Mouse (Mus musculus): Measurements from ENCODE around the gene Tas2r138. TPM values are rescaled to one million over a fixed set of nuclear protein-coding genes. Genes with fewer than 3 reads are reported as not detected.

The Tas2r138 gene
- not detected in 2 replicates for polyA plus RNA-seq (2016; fragmentation: Nextera tagmentation; extraction: Ambion mirVana)

GRCm38 (mm10) chr6:40613260-40613852, at the start of gene Tas2r138:
Tas2r138 (minus strand) TSS chr6:40613310.
- Histone ChIP-seq H3K4me2 (no peak within 1 kb of the TSS), H3K36me3 (no peaks in the 10 kb centered on the region), H3K27ac (no peak within 1 kb of the TSS), H3K9me3 (replicated peaks) (no peaks in the 10 kb centered on the region), H3K27me3 (replicated peaks) (no peaks in the 10 kb centered on the region), H3K4me3 (no peak within 1 kb of the TSS), H3K4me1 (no peaks in the 10 kb centered on the region), H3K9ac (no peak within 1 kb of the TSS)
- WGBS (ENCODE audit: insufficient replicate concordance): 68% methylated on average over 4 of the region's 4 CpGs
- no peak for ATAC-seq

DNA sequence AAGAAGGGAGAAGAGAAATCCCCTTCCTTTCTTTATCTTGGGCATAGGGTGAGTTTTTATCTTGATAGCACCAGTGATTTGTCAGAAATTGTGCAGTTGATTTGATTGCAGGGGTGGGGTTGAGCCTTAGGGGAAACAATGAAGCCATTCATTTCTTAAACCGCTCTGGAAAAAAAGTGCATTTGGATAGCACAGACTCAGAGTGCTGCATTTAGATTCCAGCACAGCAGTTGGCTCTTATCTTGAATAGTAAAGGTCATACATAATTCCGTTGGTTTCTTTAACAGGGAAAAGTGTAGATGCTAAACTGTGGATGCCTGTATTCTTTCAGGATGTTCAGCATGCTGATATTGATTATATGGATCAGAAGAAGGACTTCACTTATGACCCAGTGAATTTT, 47.8 kb upstream of the Tas2r138 start:
- Histone ChIP-seq H3K4me3 (no peak overlapping the region), H3K9me3 (replicated peaks) (no peaks in the 10 kb centered on the region), H3K4me1 (no peaks in the 10 kb centered on the region), H3K27me3 (replicated peaks) (no peaks in the 10 kb centered on the region), H3K36me3 (no peaks in the 10 kb centered on the region), H3K9ac (no peak overlapping the region), H3K4me2 (no peak overlapping the region), H3K27ac (no peak overlapping the region)
- ATAC-seq: no peak
- WGBS (ENCODE audit: insufficient replicate concordance): 54% methylated on average over 2 of the region's 2 CpGs

DNA sequence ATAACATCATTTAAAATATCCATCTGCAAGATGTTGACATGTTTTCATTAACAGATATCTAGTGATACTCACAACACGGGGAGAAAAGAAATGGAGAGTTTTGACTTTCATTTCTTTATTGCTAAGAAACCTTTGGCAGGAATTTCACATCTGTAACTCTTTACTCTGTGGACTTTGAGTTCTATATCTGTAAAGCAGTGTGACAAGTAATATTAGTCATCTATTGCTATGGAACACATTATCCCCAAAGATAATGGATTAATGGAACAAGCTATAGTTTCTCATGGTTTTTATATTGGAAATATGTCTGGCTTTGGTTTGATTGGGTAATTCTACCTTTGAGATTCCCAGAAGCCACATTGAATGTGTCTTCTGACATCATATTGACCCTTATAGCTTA, 37.8 kb upstream of the Tas2r138 start:
- H3K9me3 ChIP-seq (replicated peaks): no peaks in the 10 kb centered on the region
- no peak for ATAC-seq
- H3K27ac ChIP-seq: no peak overlapping the region
- H3K4me3 ChIP-seq: no peak overlapping the region
- H3K4me1 ChIP-seq: no peaks in the 10 kb centered on the region
- no peak overlapping the region for H3K9ac ChIP-seq
- no peaks in the 10 kb centered on the region for H3K27me3 ChIP-seq (replicated peaks)
- H3K4me2 ChIP-seq: no peak overlapping the region
- whole genome bisulfite sequencing (ENCODE audit: insufficient replicate concordance): 73% methylated on average over 1 of the region's 1 CpGs
- no peaks in the 10 kb centered on the region for H3K36me3 ChIP-seq

GRCm38 (mm10) chr6:40645701-40646100, 32.6 kb upstream of the Tas2r138 start:
- Histone ChIP-seq H3K9me3 (replicated peaks) (no peaks in the 10 kb centered on the region), H3K4me1 (no peaks in the 10 kb centered on the region), H3K4me3 (no peak overlapping the region), H3K9ac (no peak overlapping the region), H3K27me3 (replicated peaks) (no peaks in the 10 kb centered on the region), H3K27ac (no peak overlapping the region), H3K36me3 (no peaks in the 10 kb centered on the region), H3K4me2 (no peak overlapping the region)
- no peak for ATAC-seq
- 68% methylated on average over 8 of the region's 8 CpGs for WGBS (ENCODE audit: insufficient replicate concordance)

GRCm38 (mm10) chr6:40640710-40641538, 27.8 kb upstream of the Tas2r138 start:
- H3K4me3 ChIP-seq: no peak overlapping the region
- no peak overlapping the region for H3K27ac ChIP-seq
- no peak for ATAC-seq
- H3K9ac ChIP-seq: no peak overlapping the region
- no peaks in the 10 kb centered on the region for H3K4me1 ChIP-seq
- no peaks in the 10 kb centered on the region for H3K36me3 ChIP-seq
- H3K9me3 ChIP-seq (replicated peaks): no peaks in the 10 kb centered on the region
- H3K4me2 ChIP-seq: no peak overlapping the region
- no peaks in the 10 kb centered on the region for H3K27me3 ChIP-seq (replicated peaks)
- 45% methylated on average over 8 of the region's 8 CpGs for WGBS (ENCODE audit: insufficient replicate concordance)

DNA sequence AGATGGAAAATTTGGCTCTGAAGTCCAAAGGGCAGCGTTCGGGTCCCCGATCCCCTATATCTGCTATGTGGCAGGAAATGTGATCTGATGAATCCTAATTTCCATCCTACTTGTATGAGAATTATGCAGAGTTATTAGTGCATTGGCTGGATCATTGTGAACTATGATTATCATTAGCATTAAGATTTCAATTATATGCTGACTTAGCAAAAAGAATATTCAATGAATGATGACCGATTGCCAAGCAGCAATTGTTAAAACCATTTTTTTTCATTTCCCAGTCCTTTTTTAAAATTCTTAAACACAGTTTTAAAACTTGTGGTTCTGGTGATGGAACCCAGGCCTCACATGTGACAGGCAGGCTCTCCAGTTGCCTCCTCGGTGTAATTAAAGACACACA, 24.6 kb upstream of the Tas2r138 start:
- no peaks in the 10 kb centered on the region for H3K4me1 ChIP-seq
- no peaks in the 10 kb centered on the region for H3K36me3 ChIP-seq
- H3K9ac ChIP-seq: no peak overlapping the region

GRCm38 (mm10) chr6:40635559-40635958, 22.4 kb upstream of the Tas2r138 start:
- WGBS (ENCODE audit: insufficient replicate concordance): 73% methylated on average over 6 of the region's 6 CpGs
- H3K27me3 ChIP-seq (replicated peaks): no peaks in the 10 kb centered on the region

More for the DNA sequence above, 24.6 kb upstream of the Tas2r138 start:
- 77% methylated on average over 5 of the region's 5 CpGs for WGBS (ENCODE audit: insufficient replicate concordance)
- H3K4me3 ChIP-seq: no peak overlapping the region
- no peaks in the 10 kb centered on the region for H3K27me3 ChIP-seq (replicated peaks)
- no peak overlapping the region for H3K27ac ChIP-seq
- H3K9me3 ChIP-seq (replicated peaks): no peaks in the 10 kb centered on the region
- no peak for ATAC-seq
- H3K4me2 ChIP-seq: no peak overlapping the region

GRCm38 (mm10) chr6:40634640-40635071, 21.5 kb upstream of the Tas2r138 start:
- 50% methylated on average over 1 of the region's 1 CpGs for WGBS (ENCODE audit: insufficient replicate concordance)
- no peak overlapping the region for H3K27ac ChIP-seq
- H3K36me3 ChIP-seq: no peaks in the 10 kb centered on the region
- ATAC-seq: no peak
- H3K4me2 ChIP-seq: no peak overlapping the region
- no peaks in the 10 kb centered on the region for H3K4me1 ChIP-seq
- H3K27me3 ChIP-seq (replicated peaks): no peaks in the 10 kb centered on the region
- H3K9me3 ChIP-seq (replicated peaks): no peaks in the 10 kb centered on the region
- no peak overlapping the region for H3K4me3 ChIP-seq
- H3K9ac ChIP-seq: no peak overlapping the region

More at GRCm38 (mm10) chr6:40635559-40635958, 22.4 kb upstream of the Tas2r138 start:
- no peak overlapping the region for H3K9ac ChIP-seq
- no peaks in the 10 kb centered on the region for H3K36me3 ChIP-seq
- no peak overlapping the region for H3K27ac ChIP-seq
- no peaks in the 10 kb centered on the region for H3K9me3 ChIP-seq (replicated peaks)
- no peaks in the 10 kb centered on the region for H3K4me1 ChIP-seq
- no peak overlapping the region for H3K4me3 ChIP-seq
- no peak overlapping the region for H3K4me2 ChIP-seq
- no peak for ATAC-seq

DNA sequence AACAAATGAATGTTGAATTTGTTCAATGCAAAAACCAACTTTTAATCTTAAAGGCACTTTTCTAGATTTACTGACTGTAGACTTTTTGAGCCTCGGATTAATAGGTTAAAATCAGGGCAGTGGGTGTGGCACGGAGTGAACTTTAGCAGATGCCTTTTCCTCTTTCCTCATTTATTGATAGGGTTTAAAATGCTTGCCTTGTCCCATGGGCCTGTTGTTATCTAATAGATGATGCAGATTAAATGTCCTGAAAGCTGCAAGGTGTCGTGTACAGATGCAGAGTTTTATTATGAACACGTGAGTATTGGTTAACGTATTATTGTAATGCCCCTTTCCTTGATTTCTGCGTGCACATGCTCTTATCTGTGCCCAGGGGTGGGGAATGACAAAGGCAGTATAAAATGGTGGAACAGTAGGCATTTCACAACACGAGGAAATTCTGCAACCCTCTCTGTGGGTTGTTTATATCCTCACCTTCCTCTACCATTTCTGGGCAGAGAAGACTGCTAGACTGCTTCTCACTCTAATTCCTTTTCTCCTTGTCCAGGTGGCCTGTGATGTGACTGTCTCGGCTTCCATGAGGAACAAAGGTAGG, 15.4 kb upstream of the Tas2r138 start, which contains the start of gene Mgam:
TSS of gene Mgam (plus strand) at position 426 of the 595 bp plus-strand sequence.
- no peaks in the 10 kb centered on the region for H3K36me3 ChIP-seq
- 68% methylated on average over 8 of the region's 8 CpGs for WGBS (ENCODE audit: insufficient replicate concordance)

DNA sequence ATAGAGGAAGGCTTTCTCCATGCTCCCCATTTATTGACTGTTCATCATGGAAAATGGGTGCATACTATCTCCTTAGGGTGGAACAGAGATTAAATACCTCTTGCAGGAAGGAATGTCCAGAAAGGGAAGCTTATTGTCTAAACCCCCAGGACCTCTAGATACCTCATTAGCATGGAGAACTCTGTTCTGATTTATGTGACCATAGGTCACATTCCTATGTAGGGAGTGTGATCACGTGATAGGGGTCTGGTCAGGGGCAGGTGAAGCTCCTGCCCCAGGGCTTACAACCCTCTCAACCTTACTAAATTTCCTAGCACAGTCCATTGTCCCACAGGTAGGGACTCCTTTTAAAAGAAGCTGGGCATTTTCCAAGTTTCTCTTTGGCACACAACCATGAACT, 13.0 kb upstream of the Tas2r138 start:
- H3K4me2 ChIP-seq: no peak overlapping the region
- no peak overlapping the region for H3K27ac ChIP-seq
- H3K36me3 ChIP-seq: no peaks in the 10 kb centered on the region
- 38% methylated on average over 1 of the region's 1 CpGs for WGBS (ENCODE audit: insufficient replicate concordance)
- ATAC-seq: no peak
- H3K9ac ChIP-seq: no peak overlapping the region
- H3K27me3 ChIP-seq (replicated peaks): no peaks in the 10 kb centered on the region
- no peak overlapping the region for H3K4me3 ChIP-seq
- H3K9me3 ChIP-seq (replicated peaks): no peaks in the 10 kb centered on the region
- H3K4me1 ChIP-seq: no peaks in the 10 kb centered on the region

More for the DNA sequence above, 15.4 kb upstream of the Tas2r138 start, which contains the start of gene Mgam:
- Histone ChIP-seq H3K9me3 (replicated peaks) (no peaks in the 10 kb centered on the region), H3K4me2 (no peak within 1 kb of the TSS), H3K27ac (no peak within 1 kb of the TSS), H3K4me3 (no peak within 1 kb of the TSS), H3K4me1 (no peaks in the 10 kb centered on the region), H3K9ac (no peak within 1 kb of the TSS), H3K27me3 (replicated peaks) (no peaks in the 10 kb centered on the region)
- no peak for ATAC-seq

GRCm38 (mm10) chr6:40617965-40618364, 4.9 kb upstream of the Tas2r138 start:
- no peak overlapping the region for H3K4me2 ChIP-seq
- H3K9ac ChIP-seq: no peak overlapping the region
- H3K27me3 ChIP-seq (replicated peaks): no peaks in the 10 kb centered on the region
- H3K27ac ChIP-seq: no peak overlapping the region
- no peaks in the 10 kb centered on the region for H3K9me3 ChIP-seq (replicated peaks)
- WGBS (ENCODE audit: insufficient replicate concordance): 12% methylated on average over 2 of the region's 2 CpGs
- no peaks in the 10 kb centered on the region for H3K36me3 ChIP-seq
- no peaks in the 10 kb centered on the region for H3K4me1 ChIP-seq
- ATAC-seq: no peak
- H3K4me3 ChIP-seq: no peak overlapping the region

DNA sequence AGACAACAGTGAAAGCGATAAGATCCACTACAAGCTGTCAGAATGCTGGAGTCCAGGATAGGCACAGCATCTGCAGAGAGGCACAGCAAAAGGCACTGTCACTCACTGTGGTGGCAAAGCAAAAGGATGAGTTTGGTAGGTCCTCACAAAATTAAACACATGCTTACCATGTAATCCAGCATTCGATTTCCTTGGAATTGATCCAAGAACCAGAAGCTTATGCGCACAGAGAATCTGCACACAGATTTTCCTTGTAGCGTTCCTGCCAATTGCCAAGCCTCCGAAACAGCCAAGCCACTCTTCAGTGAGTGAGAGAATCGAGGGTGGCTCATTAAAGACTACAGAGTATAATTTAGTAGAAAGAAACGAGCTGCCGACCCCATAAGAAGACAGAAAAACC, 2.9 kb downstream of the Tas2r138 start:
- no peak overlapping the region for H3K9ac ChIP-seq
- no peaks in the 10 kb centered on the region for H3K36me3 ChIP-seq
- H3K27ac ChIP-seq: no peak overlapping the region
- WGBS (ENCODE audit: insufficient replicate concordance): 72% methylated on average over 8 of the region's 8 CpGs
- H3K27me3 ChIP-seq (replicated peaks): no peaks in the 10 kb centered on the region
- no peak overlapping the region for H3K4me3 ChIP-seq
- no peaks in the 10 kb centered on the region for H3K4me1 ChIP-seq
- no peaks in the 10 kb centered on the region for H3K9me3 ChIP-seq (replicated peaks)
- ATAC-seq: no peak
- no peak overlapping the region for H3K4me2 ChIP-seq

Measured in liver, embryonic 12.5 days (tissue).